Mouse (Mus musculus): ENCODE measurements around the gene Odf3b.

DNA sequence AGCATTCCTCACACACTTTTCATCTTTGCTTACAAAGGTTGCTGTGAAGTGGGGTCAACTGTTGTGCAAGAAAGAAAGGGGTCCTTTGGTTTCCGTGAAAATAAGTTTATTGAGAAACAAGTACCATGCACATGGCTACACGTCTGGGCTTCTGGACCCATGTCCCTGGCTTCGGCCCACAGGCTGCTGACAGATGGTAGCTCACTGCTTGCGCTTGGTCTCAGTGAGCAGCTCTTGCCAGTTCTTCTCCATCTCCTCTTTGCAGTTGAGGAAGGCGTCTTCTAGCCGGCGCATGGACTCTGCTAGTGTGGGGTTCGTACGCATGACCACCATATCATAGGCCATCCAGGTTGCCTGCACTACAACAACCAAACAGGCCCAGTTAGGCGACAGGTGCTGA lies 11.0 kb upstream of the Odf3b start:
- TF ChIP-seq EP300 (IDR thresholded peaks at IDR 0.05; ENCODE audit: low read depth): no peak
- no peak for TF ChIP-seq CTCF (IDR thresholded peaks at IDR 0.05; ENCODE audit: low read depth)
